Mouse (Mus musculus): ENCODE results near the gene Pdpn. TPM values are rescaled to one million over a fixed set of nuclear protein-coding genes. Genes with fewer than 3 reads are reported as not detected.

The Pdpn gene
- polyA plus RNA-seq, 1 experiment from 2014 or later: 79.5 TPM

DNA sequence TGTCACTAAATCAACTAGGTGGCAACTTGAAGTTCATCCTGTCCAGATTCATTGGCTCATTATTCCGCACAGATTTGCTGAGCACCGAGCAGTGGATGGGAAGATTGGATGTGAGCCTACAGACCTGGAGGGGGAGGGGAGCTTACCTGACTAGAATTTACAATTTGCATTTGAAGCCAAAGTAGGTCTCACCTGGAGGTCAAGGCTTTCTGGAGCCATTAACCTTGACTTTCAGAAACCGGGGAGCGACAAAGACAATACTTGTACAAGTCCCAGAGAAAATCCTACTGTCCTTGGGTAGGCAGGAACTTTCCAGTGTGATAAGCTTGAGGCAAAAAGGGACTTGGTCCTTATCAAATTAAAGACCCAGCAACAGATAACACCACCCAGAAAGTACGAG, 71.4 kb downstream of the Pdpn start:
- no peak for DNase-seq (ENCODE audit: low spot score)
- H3K36me3 ChIP-seq: no peaks in the 10 kb centered on the region
- no peaks in the 10 kb centered on the region for H3K4me1 ChIP-seq
- H3K4me3 ChIP-seq: no peak overlapping the region
- H3K9me3 ChIP-seq (replicated peaks): no peaks in the 10 kb centered on the region
- no peaks in the 10 kb centered on the region for H3K27me3 ChIP-seq (ENCODE audit: low read depth, poor library complexity, severe bottlenecking)
- H3K27ac ChIP-seq (replicated peaks): no peak overlapping the region
- WGBS: 77% methylated on average over 5 of the region's 5 CpGs

- 62% methylated on average over 9 of the region's 9 CpGs for WGBS
- Histone ChIP-seq H3K4me3 (no peak overlapping the region), H3K36me3 (no peaks in the 10 kb centered on the region), H3K27me3 (ENCODE audit: low read depth, poor library complexity, severe bottlenecking) (no peaks in the 10 kb centered on the region), H3K4me1 (no peaks in the 10 kb centered on the region), H3K27ac (replicated peaks) (no peak overlapping the region), H3K9me3 (replicated peaks) (no peaks in the 10 kb centered on the region)
- DNase-seq (ENCODE audit: low spot score): no peak
Measured at GRCm38 (mm10) chr4:143225886-143226285, 73.5 kb downstream of the Pdpn start.

DNA sequence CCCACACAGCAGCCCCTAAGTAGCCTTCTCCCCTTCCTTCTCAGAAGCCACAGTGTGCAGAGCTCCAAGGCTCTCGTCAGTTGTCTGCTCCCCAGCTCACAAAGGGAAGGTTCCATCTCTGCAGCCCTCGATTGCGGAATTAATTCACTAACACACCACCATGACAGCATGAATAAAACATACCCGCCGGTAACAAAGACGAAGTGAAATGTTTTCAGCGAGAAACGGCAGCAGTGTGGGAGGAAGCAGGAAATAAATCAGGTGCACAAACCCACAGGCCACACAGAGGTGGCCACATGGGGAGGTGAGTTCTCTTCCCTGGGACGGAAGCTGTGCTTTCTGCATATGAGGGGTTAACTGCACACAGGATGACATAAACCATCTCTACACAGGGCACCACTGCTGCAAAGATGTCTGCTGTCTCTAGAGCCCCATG, 80.0 kb downstream of the Pdpn start:
- peaks cover 6% of the 10 kb centered on the region for H3K4me1 ChIP-seq
- no peaks in the 10 kb centered on the region for H3K9me3 ChIP-seq (replicated peaks)
- H3K27me3 ChIP-seq (ENCODE audit: low read depth, poor library complexity, severe bottlenecking): no peaks in the 10 kb centered on the region
- no peaks in the 10 kb centered on the region for H3K36me3 ChIP-seq
- DNase-seq (ENCODE audit: low spot score): peak; percentile 33
- 41% methylated on average over 9 of the region's 9 CpGs for WGBS
- H3K4me3 ChIP-seq: peak overlapping the region; percentile 24; the same call in 1 of the 2 replicates
- peak overlapping the region; percentile 78 for H3K27ac ChIP-seq (replicated peaks)

- peaks cover 6% of the 10 kb centered on the region for H3K4me1 ChIP-seq
- no peaks in the 10 kb centered on the region for H3K27me3 ChIP-seq (ENCODE audit: low read depth, poor library complexity, severe bottlenecking)
- H3K36me3 ChIP-seq: no peaks in the 10 kb centered on the region
- no peak overlapping the region for H3K4me3 ChIP-seq
- H3K27ac ChIP-seq (replicated peaks): peak overlapping the region; percentile 78
- H3K9me3 ChIP-seq (replicated peaks): no peaks in the 10 kb centered on the region
- WGBS: 84% methylated on average over 2 of the region's 2 CpGs
- no peak for DNase-seq (ENCODE audit: low spot score)
Measured at GRCm38 (mm10) chr4:143218858-143219257, 80.5 kb downstream of the Pdpn start.

Other genes starting within 250 kb of the Pdpn start
- 14.2 and 16.6 TPM in 2 replicates for gene Prdm2, start 86.6 kb downstream of the Pdpn start, polyA plus RNA-seq (2016; fragmentation: Nextera tagmentation; extraction: Ambion mirVana)
- gene Lrrc38, start 50.2 kb upstream of the Pdpn start, polyA plus RNA-seq (2016; fragmentation: Nextera tagmentation; extraction: Ambion mirVana): 0.06 and 0.35 TPM in 2 replicates
- gene Pramel1, start 94.9 kb upstream of the Pdpn start, polyA plus RNA-seq (2016; fragmentation: Nextera tagmentation; extraction: Ambion mirVana): not detected in 2 replicates
- gene Pramef8, start 112.9 kb upstream of the Pdpn start, polyA plus RNA-seq (2016; fragmentation: Nextera tagmentation; extraction: Ambion mirVana): 19.5 and 23.8 TPM in 2 replicates
- not detected in 2 replicates for gene Oog4, start 150.8 kb upstream of the Pdpn start, polyA plus RNA-seq (2016; fragmentation: Nextera tagmentation; extraction: Ambion mirVana)
- not detected in 2 replicates for gene Gm13043, start 211.8 kb upstream of the Pdpn start, polyA plus RNA-seq (2016; fragmentation: Nextera tagmentation; extraction: Ambion mirVana)
- gene Gm13040, start 236.4 kb upstream of the Pdpn start, polyA plus RNA-seq (2016; fragmentation: Nextera tagmentation; extraction: Ambion mirVana): not detected in 2 replicates

Data from midbrain, embryonic 10.5 days (tissue).